Mouse (Mus musculus) liver, postnatal 0 days (tissue): ENCODE data around the gene Rasl10b.

Source experiments
- CTCF ChIP-seq: sonication (generic); IDR thresholded peaks from 2 replicates; pipeline ENCODE4 v1.5.1; 2016; ENCODE audit warnings: antibody characterized with exemption, low read depth
- EP300 ChIP-seq: IDR thresholded peaks from 2 replicates; pipeline ENCODE4 v1.6.1; 2016; ENCODE audit warnings: antibody characterized with exemption, low read depth, mild to moderate bottlenecking

DNA sequence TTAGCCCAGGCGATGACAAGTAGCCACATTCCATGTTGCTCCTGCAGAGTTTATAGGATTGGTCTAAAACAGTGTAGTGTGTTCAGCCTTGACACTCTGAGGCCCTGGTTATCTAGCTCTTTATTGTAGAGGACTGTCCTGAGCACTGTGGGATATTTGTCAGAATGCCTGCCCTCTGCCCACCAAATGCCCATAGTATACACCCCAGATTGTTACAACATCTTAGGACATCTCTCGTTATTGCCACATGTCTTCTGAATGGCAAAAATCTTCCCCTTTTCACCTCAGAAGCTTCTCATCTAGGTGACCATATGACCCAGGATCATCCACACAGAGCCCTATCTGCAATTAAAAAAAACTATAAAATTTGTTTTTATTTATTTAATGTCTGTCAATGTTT is 23.6 kb downstream of the Rasl10b start:
- TF ChIP-seq CTCF (no peak), EP300 (no peak)
